Mouse (Mus musculus) intestine, postnatal 0 days (tissue): ENCODE measurements around the gene Calml4. TPM values are rescaled to one million over a fixed set of nuclear protein-coding genes. Genes with fewer than 3 reads are reported as not detected.

ENCODE experiments used
- ATAC-seq: fragments of 200-750 bp; cut with Nextera tagmentation; 2 replicates; pipeline ENCODE4 v1.8.0; 2017; ENCODE audit warnings: mild to moderate bottlenecking, moderate TSS enrichment, moderate library complexity
- H3K27ac ChIP-seq: fragments of 300-500 bp; sonication (generic); 2 replicates; pipeline ENCODE4 v1.5.1; 2014; ENCODE audit warnings: mild to moderate bottlenecking, low read depth, low read length, moderate library complexity
- H3K27me3 ChIP-seq: fragments of 300-500 bp; sonication (generic); replicated peaks from 2 replicates; pipeline ENCODE4 v1.6.1; 2014; ENCODE audit warnings: low read length, mixed read lengths; ENCODE audit not compliant: control insufficient read depth, insufficient read depth
- H3K36me3 ChIP-seq: fragments of 300-500 bp; sonication (generic); 2 replicates; pipeline ENCODE4 v1.6.1; 2014; ENCODE audit warnings: mild to moderate bottlenecking, moderate library complexity; ENCODE audit not compliant: control insufficient read depth, insufficient read depth
- H3K4me1 ChIP-seq: fragments of 300-500 bp; sonication (generic); replicated peaks from 2 replicates; pipeline ENCODE4 v1.6.1; 2014; ENCODE audit warnings: antibody characterized with exemption, low read length, mixed read lengths; ENCODE audit not compliant: control insufficient read depth, insufficient read depth
- H3K4me2 ChIP-seq: fragments of 300-500 bp; sonication (generic); replicated peaks from 2 replicates; pipeline ENCODE4 v1.6.1; 2014; ENCODE audit warnings: low read depth, mild to moderate bottlenecking, moderate library complexity
- H3K4me3 ChIP-seq: fragments of 300-500 bp; sonication (generic); 2 replicates; pipeline ENCODE4 v1.5.1; 2014; ENCODE audit warnings: low read depth, low read length
- H3K9ac ChIP-seq: fragments of 300-500 bp; sonication (generic); 2 replicates; pipeline ENCODE4 v1.6.1; 2014; ENCODE audit warnings: mild to moderate bottlenecking, low read depth, low read length
- H3K9me3 ChIP-seq: fragments of 300-500 bp; sonication (generic); 2 replicates; pipeline ENCODE4 v1.6.1; 2016; ENCODE audit warnings: mixed run types; ENCODE audit not compliant: control insufficient read depth
- CTCF ChIP-seq: sonication (generic); IDR thresholded peaks from 2 replicates; pipeline ENCODE4 v1.5.1; 2016; ENCODE audit warnings: low read depth, mild to moderate bottlenecking, control low read depth, antibody characterized with exemption, moderate library complexity
- WGBS: fragments of 180-500 bp; shearing (Covaris S2); extraction: QIAGEN DNeasy Blood & Tissue Kit; methylation state at CpG from one replicate; pipeline ENCODE4 v1.1.7; 2014; 5-methylcytosine and 5-hydroxymethylcytosine counted together
- polyA plus RNA-seq: library from polyadenylated mRNA; unstranded; fragments of >200 nt; fragmentation: Nextera tagmentation; extraction: Ambion mirVana; gene quantifications from 2 replicates; pipeline ENCODE4 v1.2.1, GENCODE M21; 2015

The Calml4 gene
- polyA plus RNA-seq, 1 experiment from 2014 or later, result 597 TPM

DNA sequence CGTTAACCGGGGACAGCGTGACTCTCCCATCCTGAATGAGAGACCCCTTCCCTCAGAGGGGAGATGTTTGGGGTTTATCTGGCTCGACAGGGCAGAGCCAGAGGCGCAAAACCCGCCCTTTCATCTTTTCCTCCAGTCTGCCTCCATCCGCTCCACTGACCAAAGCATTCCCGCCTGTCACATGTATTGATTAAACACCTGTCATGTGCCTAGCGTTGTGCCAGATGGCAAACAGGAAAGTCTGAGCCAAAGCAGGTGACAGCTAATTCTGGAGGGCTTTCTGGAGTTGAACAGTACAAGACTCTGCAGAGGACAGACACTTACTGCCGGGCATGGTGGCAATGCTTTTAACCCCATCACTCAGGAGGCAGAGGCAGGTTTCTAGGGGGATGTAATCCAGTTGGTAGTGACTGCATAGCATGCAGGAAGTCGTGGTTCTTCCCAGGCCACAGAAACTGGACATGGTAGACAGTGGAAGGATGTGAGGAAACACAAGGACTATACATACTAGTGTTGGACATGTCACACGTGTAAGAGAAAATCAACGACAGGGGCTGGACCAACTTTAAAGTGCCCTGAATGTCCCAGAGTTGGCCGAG is 18.6 kb upstream of the Calml4 start:
- H3K4me2 ChIP-seq, result peak overlapping the region; percentile 90
- 10% methylated on average over 14 of the region's 14 CpGs for WGBS
- TF ChIP-seq CTCF, result no peak
- H3K4me3 ChIP-seq, result peak overlapping the region; percentile 65
- peak overlapping the region; percentile 79 for H3K27ac ChIP-seq
- ATAC-seq, result no peak
- peaks cover 11% of the 10 kb centered on the region; the same call in 1 of the 2 replicates for H3K4me1 ChIP-seq
- H3K9ac ChIP-seq, result peak overlapping the region; percentile 82
- no peaks in the 10 kb centered on the region for H3K9me3 ChIP-seq
- H3K27me3 ChIP-seq, result no peaks in the 10 kb centered on the region
- H3K36me3 ChIP-seq, result no peaks in the 10 kb centered on the region; the same call in 1 of the 2 replicates

- peak overlapping the region; percentile 21; the same call in 1 of the 2 replicates for H3K27ac ChIP-seq
- peak; percentile 55 for ATAC-seq
Observed at GRCm38 (mm10) chr9:62843356-62844024, 14.4 kb upstream of the Calml4 start.

GRCm38 (mm10) chr9:62844461-62844860 is 13.4 kb upstream of the Calml4 start:
- no peaks in the 10 kb centered on the region for H3K9me3 ChIP-seq
- no peak overlapping the region for H3K4me3 ChIP-seq
- H3K4me2 ChIP-seq, result peak overlapping the region; percentile 21; the same call in 1 of the 2 replicates
- peaks cover 9% of the 10 kb centered on the region; the same call in 1 of the 2 replicates for H3K4me1 ChIP-seq
- no peaks in the 10 kb centered on the region for H3K27me3 ChIP-seq
- H3K9ac ChIP-seq, result no peak overlapping the region
- TF ChIP-seq CTCF, result no peak
- no peak for ATAC-seq
- no peak overlapping the region for H3K27ac ChIP-seq
- 68% methylated on average over 5 of the region's 5 CpGs for WGBS
- H3K36me3 ChIP-seq, result peaks cover 23% of the 10 kb centered on the region; the same call in 1 of the 2 replicates

More at GRCm38 (mm10) chr9:62843356-62844024, 14.4 kb upstream of the Calml4 start:
- WGBS, result 61% methylated on average over 10 of the region's 10 CpGs
- Histone ChIP-seq H3K4me3 (no peak overlapping the region), H3K9ac (no peak overlapping the region), H3K9me3 (no peaks in the 10 kb centered on the region), H3K36me3 (peaks cover 13% of the 10 kb centered on the region; the same call in 1 of the 2 replicates), H3K4me2 (no peak overlapping the region), H3K27me3 (no peaks in the 10 kb centered on the region), H3K4me1 (peaks cover 11% of the 10 kb centered on the region; the same call in 1 of the 2 replicates)
- TF ChIP-seq CTCF, result no peak

- Histone ChIP-seq H3K36me3 (peaks cover 52% of the 10 kb centered on the region), H3K27ac (no peak overlapping the region), H3K9ac (no peak overlapping the region), H3K27me3 (no peaks in the 10 kb centered on the region), H3K9me3 (no peaks in the 10 kb centered on the region), H3K4me1 (peaks cover 5% of the 10 kb centered on the region; the same call in 1 of the 2 replicates), H3K4me2 (0 out of 2 replicates have a peak overlapping the region, but pooled peaks have one; percentile 6), H3K4me3 (no peak overlapping the region)
- WGBS, result 1% methylated on average over 3 of the region's 3 CpGs
- ATAC-seq, result peak; percentile 20; the same call in 1 of the 2 replicates
- TF ChIP-seq CTCF, result peak; percentile 99
Observed at GRCm38 (mm10) chr9:62847694-62848093, 10.2 kb upstream of the Calml4 start.

- Histone ChIP-seq H3K9me3 (no peaks in the 10 kb centered on the region), H3K4me3 (no peak overlapping the region), H3K4me1 (no peaks in the 10 kb centered on the region; the same call in 1 of the 2 replicates), H3K36me3 (peaks cover 52% of the 10 kb centered on the region), H3K27ac (no peak overlapping the region), H3K9ac (no peak overlapping the region), H3K27me3 (no peaks in the 10 kb centered on the region), H3K4me2 (no peak overlapping the region)
- TF ChIP-seq CTCF, result no peak
- WGBS, result 96% methylated on average over 3 of the region's 3 CpGs
- no peak for ATAC-seq
Observed at GRCm38 (mm10) chr9:62848641-62849040, 9.2 kb upstream of the Calml4 start.

- Histone ChIP-seq H3K4me1 (no peaks in the 10 kb centered on the region; the same call in 1 of the 2 replicates), H3K27ac (no peak overlapping the region), H3K9me3 (no peaks in the 10 kb centered on the region), H3K27me3 (no peaks in the 10 kb centered on the region), H3K9ac (no peak overlapping the region), H3K4me3 (no peak overlapping the region), H3K4me2 (no peak overlapping the region), H3K36me3 (peaks cover 47% of the 10 kb centered on the region)
- 96% methylated on average over 2 of the region's 2 CpGs for WGBS
- TF ChIP-seq CTCF, result no peak
- no peak for ATAC-seq
Observed at GRCm38 (mm10) chr9:62851571-62851970, 6.3 kb upstream of the Calml4 start.
